Mouse (Mus musculus): Measurements from ENCODE around the gene Aldh1a1.

GRCm38 (mm10) chr19:20566294-20566693 lies 73.8 kb downstream of the Aldh1a1 start:
- TF ChIP-seq CTCF (conservative IDR thresholded peaks at IDR 0.05; ENCODE audit: insufficient read depth, insufficient read length, low read depth, low read length) (no peak), POLR2A (IDR thresholded peaks at IDR 0.05; ENCODE audit: low read depth, low read length) (no peak)

Measured in kidney, adult 2 months (tissue).